8 mouse cellular contexts compared by ENCODE assay signal in the genomic region with DNA sequence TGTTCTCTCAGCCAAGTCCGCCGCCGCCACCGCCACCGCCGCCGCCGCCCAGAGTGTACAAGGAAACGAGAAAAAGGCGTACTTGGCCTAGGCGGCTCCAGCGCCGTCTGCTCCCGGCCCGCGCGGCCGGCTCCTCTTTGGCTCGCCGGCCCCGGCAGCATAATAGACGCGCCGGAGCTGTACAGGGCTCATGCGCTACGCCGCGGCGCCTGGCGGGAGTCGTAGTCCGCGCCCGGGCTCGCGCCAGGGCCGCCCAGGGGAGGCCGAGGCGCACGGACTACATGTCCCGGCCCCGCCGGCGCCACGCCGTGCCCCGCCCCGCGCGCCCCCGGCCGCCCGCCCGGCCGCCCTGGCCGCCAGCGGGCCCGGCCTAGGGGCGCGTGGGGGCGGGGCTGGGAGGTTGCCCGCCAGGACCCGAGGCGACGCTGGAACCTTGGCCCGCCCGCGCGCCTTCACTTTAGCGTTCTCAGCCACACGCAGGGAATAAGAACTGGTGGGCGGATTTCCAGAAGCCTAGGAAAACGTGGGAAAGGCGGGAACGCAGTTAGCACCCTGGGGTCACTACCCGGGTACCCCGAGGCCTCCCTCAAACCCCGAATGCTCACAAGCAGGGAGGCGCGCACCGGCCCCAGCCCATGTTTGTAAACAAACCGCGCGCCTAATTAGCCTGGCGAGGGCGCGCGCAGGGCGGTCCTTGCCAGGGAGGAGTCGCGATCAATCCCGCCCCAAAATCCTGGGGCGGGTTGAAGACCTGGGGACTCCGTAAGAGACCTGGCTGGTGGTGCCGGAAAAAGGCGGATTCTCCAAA. TPM values are rescaled to one million over a fixed set of nuclear protein-coding genes. Genes with fewer than 3 reads are reported as not detected.
A peak's percentile ranks its signal among the peaks of the same experiment; 100 is the strongest.
DNase-seq lines count a peak whose midpoint lies in the region; ATAC-seq and TF ChIP-seq lines count a peak whose summit lies in the region.

No protein-coding gene starts in this region.

- peak overlapping the region; percentile 98 for H3K9ac ChIP-seq in forebrain, embryonic 13.5 days
- H3K9ac ChIP-seq in liver, postnatal 0 days (replicated peaks) = peak overlapping the region; percentile 88
- peak overlapping the region; percentile 95 for H3K9ac ChIP-seq in neural tube, embryonic 14.5 days (replicated peaks; ENCODE audit: low read depth, low read length)

- intact Hi-C loops in heart, postnatal 10 days (cut with DNase I) = loop anchor here (1.0 kb wide), 1 partner anchor 40 kb away; a partner anchor contains a TSS

- no peaks in the 10 kb centered on the region for H3K27me3 ChIP-seq in E14TG2a.4 (ENCODE audit: insufficient read depth, low read length)
- no peaks in the 10 kb centered on the region for H3K27me3 ChIP-seq in forebrain, embryonic 13.5 days
- no peaks in the 10 kb centered on the region for H3K27me3 ChIP-seq in liver, postnatal 0 days (ENCODE audit: insufficient read depth, low read length)
- no peaks in the 10 kb centered on the region for H3K27me3 ChIP-seq in neural tube, embryonic 14.5 days (ENCODE audit: control insufficient read depth, insufficient read depth, low read length)

- peak overlapping the region; percentile 99 for H3K4me3 ChIP-seq in E14TG2a.4 (replicated peaks; ENCODE audit: low read length)
- H3K4me3 ChIP-seq in forebrain, embryonic 13.5 days = peak overlapping the region; percentile 99
- H3K4me3 ChIP-seq in liver, postnatal 0 days (ENCODE audit: low read depth, low read length) = peak overlapping the region; percentile 80
- H3K4me3 ChIP-seq in neural tube, embryonic 14.5 days (ENCODE audit: low read depth, low read length) = peak overlapping the region; percentile 98

- no peak for TF ChIP-seq CTCF in E14TG2a.4 (conservative IDR thresholded peaks at IDR 0.05; ENCODE audit: low read length)
- no peak for TF ChIP-seq CTCF in liver, postnatal 0 days (IDR thresholded peaks at IDR 0.05; ENCODE audit: low read depth)

- H3K4me1 ChIP-seq in E14TG2a.4 (replicated peaks; ENCODE audit: low read depth, low read length) = peaks cover 49% of the 10 kb centered on the region
- peaks cover 47% of the 10 kb centered on the region for H3K4me1 ChIP-seq in forebrain, embryonic 13.5 days
- H3K4me1 ChIP-seq in liver, postnatal 0 days (ENCODE audit: insufficient read depth) = peaks cover 42% of the 10 kb centered on the region
- peaks cover 31% of the 10 kb centered on the region for H3K4me1 ChIP-seq in neural tube, embryonic 14.5 days (ENCODE audit: control insufficient read depth, insufficient read depth, low read length)

- peak; percentile 81 for DNase-seq in c-Kit-positive CD71-positive TER-119-positive erythroid progenitor cells, embryonic 14.5 days (ENCODE audit: low spot score)
- DNase-seq in heart, postnatal 10 days = peak; percentile 91 to 94
- peak; percentile 64 for DNase-seq in large intestine, adult 2 months (ENCODE audit: low read depth, low spot score)
- peak; percentile 92 for DNase-seq in liver, postnatal 0 days
- peak; percentile 94 for DNase-seq in testis, postnatal 10 days (ENCODE audit: low spot score)

- H3K4me2 ChIP-seq in forebrain, embryonic 13.5 days = peak overlapping the region; percentile 97
- H3K4me2 ChIP-seq in liver, postnatal 0 days (ENCODE audit: low read depth, low read length) = peak overlapping the region; percentile 90
- H3K4me2 ChIP-seq in neural tube, embryonic 14.5 days (ENCODE audit: low read depth, low read length) = peak overlapping the region; percentile 99

- no peaks in the 10 kb centered on the region for H3K9me3 ChIP-seq in E14TG2a.4 (ENCODE audit: low read length)
- H3K9me3 ChIP-seq in forebrain, embryonic 13.5 days (replicated peaks) = no peaks in the 10 kb centered on the region
- H3K9me3 ChIP-seq in liver, postnatal 0 days (ENCODE audit: low read length) = no peaks in the 10 kb centered on the region
- H3K9me3 ChIP-seq in neural tube, embryonic 14.5 days (ENCODE audit: control insufficient read depth, low read length) = no peaks in the 10 kb centered on the region

- no peak for TF ChIP-seq EP300 in liver, postnatal 0 days (IDR thresholded peaks at IDR 0.05; ENCODE audit: low read depth)

- H3K36me3 ChIP-seq in E14TG2a.4 (ENCODE audit: insufficient read depth, low read length) = peaks cover 34% of the 10 kb centered on the region
- H3K36me3 ChIP-seq in forebrain, embryonic 13.5 days (ENCODE audit: poor library complexity, severe bottlenecking) = peaks cover 13% of the 10 kb centered on the region; the same call in 1 of the 2 replicates
- H3K36me3 ChIP-seq in liver, postnatal 0 days (replicated peaks; ENCODE audit: insufficient read depth, low read length) = 0 out of 2 replicates have a peak, but pooled peaks cover 5% of the 10 kb centered on the region
- H3K36me3 ChIP-seq in neural tube, embryonic 14.5 days (ENCODE audit: control insufficient read depth, insufficient read depth, low read length) = no peaks in the 10 kb centered on the region

- under 1% methylated on average over 82 of the region's 96 CpGs for WGBS in forebrain, embryonic 13.5 days
- 1% methylated on average over 96 of the region's 96 CpGs for WGBS in large intestine, adult 2 months
- WGBS in liver, postnatal 0 days (ENCODE audit: insufficient replicate concordance) = 2% methylated on average over 52 of the region's 96 CpGs
- WGBS in neural tube, embryonic 14.5 days = under 1% methylated on average over 86 of the region's 96 CpGs

- H3K27ac ChIP-seq in forebrain, embryonic 13.5 days = peak overlapping the region; percentile 98
- H3K27ac ChIP-seq in liver, postnatal 0 days (ENCODE audit: low read depth) = peak overlapping the region; percentile 93
- H3K27ac ChIP-seq in neural tube, embryonic 14.5 days (ENCODE audit: low read depth, low read length) = peak overlapping the region; percentile 95

- peak; percentile 99 for ATAC-seq in forebrain, embryonic 13.5 days
- peak; percentile 95 for ATAC-seq in liver, postnatal 0 days
- ATAC-seq in neural tube, embryonic 14.5 days (ENCODE audit: low read depth) = peak; percentile 99

RNA-seq across cellular contexts. Expression of a gene that starts 31.8 kb away (rescaled TPM):
- 140 and 149 TPM in 2 replicates for polyA plus RNA-seq in forebrain, embryonic 13.5 days (2015; fragmentation: Nextera tagmentation; extraction: Ambion mirVana)
- total RNA-seq in heart, postnatal 10 days (2021) = 10 to 100 TPM; 42.6 to 53.0 TPM
- 10.7 and 13.7 TPM in 2 replicates for polyA plus RNA-seq in large intestine, adult 2 months (2012; rRNA removed)
- 26.2 and 29.7 TPM in 2 replicates for polyA plus RNA-seq in liver, postnatal 0 days (2015; fragmentation: Nextera tagmentation; extraction: Ambion mirVana)
- polyA plus RNA-seq in neural tube, embryonic 14.5 days (2014; fragmentation: Nextera tagmentation; extraction: Ambion mirVana) = 126 and 137 TPM in 2 replicates

RNA-seq across cellular contexts. Expression of a gene that starts 33.6 kb away (rescaled TPM):
- polyA plus RNA-seq in forebrain, embryonic 13.5 days (2015; fragmentation: Nextera tagmentation; extraction: Ambion mirVana) = 19.3 and 25.1 TPM in 2 replicates
- 1 to 10 TPM; 1.1 to 2.1 TPM for total RNA-seq in heart, postnatal 10 days (2021)
- polyA plus RNA-seq in large intestine, adult 2 months (2012; rRNA removed) = 1.5 and 1.8 TPM in 2 replicates
- 0.25 and 0.35 TPM in 2 replicates for polyA plus RNA-seq in liver, postnatal 0 days (2015; fragmentation: Nextera tagmentation; extraction: Ambion mirVana)
- polyA plus RNA-seq in neural tube, embryonic 14.5 days (2014; fragmentation: Nextera tagmentation; extraction: Ambion mirVana) = 39.6 and 51.2 TPM in 2 replicates

RNA-seq across cellular contexts. Expression of a gene that starts 39.3 kb away (rescaled TPM):
- polyA plus RNA-seq in forebrain, embryonic 13.5 days (2015; fragmentation: Nextera tagmentation; extraction: Ambion mirVana) = 54.0 and 59.1 TPM in 2 replicates
- 10 to 100 TPM; 25.4 to 28.5 TPM for total RNA-seq in heart, postnatal 10 days (2021)
- polyA plus RNA-seq in large intestine, adult 2 months (2012; rRNA removed) = 25.2 and 26.1 TPM in 2 replicates
- polyA plus RNA-seq in liver, postnatal 0 days (2015; fragmentation: Nextera tagmentation; extraction: Ambion mirVana) = 14.6 and 16.6 TPM in 2 replicates
- polyA plus RNA-seq in neural tube, embryonic 14.5 days (2014; fragmentation: Nextera tagmentation; extraction: Ambion mirVana) = 37.1 and 42.5 TPM in 2 replicates

RNA-seq across cellular contexts. Expression of a gene that starts 48.9 kb away (rescaled TPM):
- polyA plus RNA-seq in forebrain, embryonic 13.5 days (2015; fragmentation: Nextera tagmentation; extraction: Ambion mirVana) = 8.7 and 8.8 TPM in 2 replicates
- 10 to 100 TPM; 13.1 to 14.4 TPM for total RNA-seq in heart, postnatal 10 days (2021)
- 24.0 and 34.3 TPM in 2 replicates for polyA plus RNA-seq in large intestine, adult 2 months (2012; rRNA removed)
- 5.4 and 6.3 TPM in 2 replicates for polyA plus RNA-seq in liver, postnatal 0 days (2015; fragmentation: Nextera tagmentation; extraction: Ambion mirVana)
- polyA plus RNA-seq in neural tube, embryonic 14.5 days (2014; fragmentation: Nextera tagmentation; extraction: Ambion mirVana) = 14.5 and 18.7 TPM in 2 replicates

Comparison
In these comparisons a context has a peak if more than half of its experiments do, and no peak if none do; other contexts are left out.
1. Peak in every context shown above with its lines: DNase-seq, ATAC-seq, H3K4me3 ChIP-seq and H3K27ac ChIP-seq.